In genomic region chr19:46670691-46671090, GRCm38 (mm10) we compare ENCODE assay signal across 9 mouse cellular contexts. TPM values are rescaled to one million over a fixed set of nuclear protein-coding genes. Genes with fewer than 3 reads are reported as not detected.
A peak's percentile ranks its signal among the peaks of the same experiment; 100 is the strongest.
DNase-seq lines count a peak whose midpoint lies in the region; ATAC-seq and TF ChIP-seq lines count a peak whose summit lies in the region.
"Had no signal": no experiment of that assay in that cellular context is flagged by ENCODE, and none has a peak within 500 bp of the region (broad histone marks: within the 10 kb centered on the region; RNA-seq: fewer than 3 reads in every experiment).

No protein-coding gene starts in this region.

- peak; percentile 60 for DNase-seq in adrenal gland, adult 18-20 months (ENCODE audit: low spot score in 2 of 2)
- no peak for DNase-seq in adrenal gland, adult 8-10 months
- DNase-seq in adrenal gland, postnatal 14 days: peak; percentile 77
- peak; percentile 68 to 71 for DNase-seq in heart, postnatal 36 days
- DNase-seq in layer of hippocampus, postnatal 36 days: peak; percentile 52 to 63
- peak; percentile 64 for DNase-seq in midbrain, embryonic 10.5 days (ENCODE audit: low spot score)
- DNase-seq in spleen, adult 2 months (ENCODE audit: low read depth in 1 of 2, low spot score in 2 of 2): peak; percentile 15 to 59

- no peak overlapping the region for H3K9ac ChIP-seq in embryonic facial prominence, embryonic 15.5 days
- H3K9ac ChIP-seq: limb, embryonic 15.5 days had no signal

- TF ChIP-seq POLR2A in spleen, adult 2 months (IDR thresholded peaks at IDR 0.05; ENCODE audit: low read depth, low read length): no peak

- H3K36me3 ChIP-seq in embryonic facial prominence, embryonic 15.5 days: no peaks in the 10 kb centered on the region
- H3K36me3 ChIP-seq in midbrain, embryonic 10.5 days: no peaks in the 10 kb centered on the region
- H3K36me3 ChIP-seq in spleen, adult 2 months (ENCODE audit: control insufficient read depth, insufficient read depth, low read length): no peaks in the 10 kb centered on the region
- H3K36me3 ChIP-seq: limb, embryonic 15.5 days had no signal

- H3K4me2 ChIP-seq in embryonic facial prominence, embryonic 15.5 days (replicated peaks): no peak overlapping the region
- H3K4me2 ChIP-seq: limb, embryonic 15.5 days had no signal

- H3K4me1 ChIP-seq in embryonic facial prominence, embryonic 15.5 days: 0 out of 2 replicates have a peak, but pooled peaks cover 1% of the 10 kb centered on the region
- peaks cover 6% of the 10 kb centered on the region for H3K4me1 ChIP-seq in midbrain, embryonic 10.5 days
- H3K4me1 ChIP-seq in spleen, adult 2 months (ENCODE audit: control insufficient read depth, insufficient read depth, insufficient read length): no peaks in the 10 kb centered on the region
- H3K4me1 ChIP-seq: limb, embryonic 15.5 days had no signal

- 20% methylated on average over 13 of the region's 13 CpGs for WGBS in embryonic facial prominence, embryonic 15.5 days
- WGBS in midbrain, embryonic 10.5 days: 32% methylated on average over 13 of the region's 13 CpGs
- WGBS in spleen, adult 2 months: 42% methylated on average over 13 of the region's 13 CpGs

- H3K27me3 ChIP-seq in embryonic facial prominence, embryonic 15.5 days: peaks cover 10% of the 10 kb centered on the region; the same call in 1 of the 2 replicates
- H3K27me3 ChIP-seq in midbrain, embryonic 10.5 days (ENCODE audit: low read depth, poor library complexity, severe bottlenecking): peaks cover 7% of the 10 kb centered on the region; the same call in 1 of the 2 replicates
- H3K27me3 ChIP-seq in spleen, adult 2 months (ENCODE audit: control insufficient read depth, insufficient read depth, low read length): no peaks in the 10 kb centered on the region

- H3K4me3 ChIP-seq in embryonic facial prominence, embryonic 15.5 days (replicated peaks): no peak overlapping the region
- no peak overlapping the region for H3K4me3 ChIP-seq in midbrain, embryonic 10.5 days
- no peak overlapping the region for H3K4me3 ChIP-seq in spleen, adult 2 months (ENCODE audit: extremely low read depth, insufficient read depth, insufficient read length)
- H3K4me3 ChIP-seq: limb, embryonic 15.5 days had no signal

- TF ChIP-seq CTCF in spleen, adult 2 months (IDR thresholded peaks at IDR 0.05; ENCODE audit: extremely low read depth, insufficient read depth, insufficient read length, insufficient replicate concordance): peak; percentile 95

- no peaks in the 10 kb centered on the region for H3K9me3 ChIP-seq in embryonic facial prominence, embryonic 15.5 days (replicated peaks)
- no peaks in the 10 kb centered on the region for H3K9me3 ChIP-seq in midbrain, embryonic 10.5 days (replicated peaks)
- H3K9me3 ChIP-seq: limb, embryonic 15.5 days had no signal

- intact Hi-C loops in heart, postnatal 36 days (cut with DNase I): loop anchor here (1.0 to 5.0 kb wide), 4 partner anchors 70 to 322 kb away; no protein-coding TSS in a partner anchor

- 0 out of 2 replicates have a peak, but pooled peaks have one; percentile 65 for ATAC-seq in embryonic facial prominence, embryonic 15.5 days (ENCODE audit: insufficient number of reproducible peaks, low FRiP score, low TSS enrichment, low read depth)

- no peak overlapping the region for H3K27ac ChIP-seq in embryonic facial prominence, embryonic 15.5 days (replicated peaks)
- H3K27ac ChIP-seq in midbrain, embryonic 10.5 days (replicated peaks): no peak overlapping the region
- H3K27ac ChIP-seq in spleen, adult 2 months (ENCODE audit: insufficient read depth, low read length): no peak overlapping the region
- H3K27ac ChIP-seq: limb, embryonic 15.5 days had no signal

RNA-seq across cellular contexts. Expression of gene Cyp17a1, which starts 2.3 kb away (rescaled TPM):
- 1 to 10 TPM; 2.1 to 4.8 TPM for total RNA-seq in adrenal gland, adult 18-20 months (2021)
- 1 to 10 TPM; 1.7 to 3.9 (median 3.1) TPM for total RNA-seq in adrenal gland, adult 8-10 months (2022)
- 10.6 and 12.0 TPM in 2 replicates for total RNA-seq in adrenal gland, postnatal 14 days (2021)
- 1.1 and 2.3 TPM in 2 replicates for polyA plus RNA-seq in embryonic facial prominence, embryonic 15.5 days (2015; fragmentation: Nextera tagmentation; extraction: Ambion mirVana)
- not detected for total RNA-seq in heart, postnatal 36 days (2021)
- not detected for total RNA-seq in layer of hippocampus, postnatal 36 days (2021)
- not detected in 2 replicates for polyA plus RNA-seq in midbrain, embryonic 10.5 days (2016; fragmentation: Nextera tagmentation; extraction: Ambion mirVana)
- polyA plus RNA-seq in spleen, adult 2 months (2012; rRNA removed): 0.12 and 0.14 TPM in 2 replicates

RNA-seq across cellular contexts. Expression of gene Borcs7, which starts 19.0 kb away (rescaled TPM):
- 10 to 100 TPM; 11.4 to 13.4 TPM for total RNA-seq in adrenal gland, adult 18-20 months (2021)
- 10 to 100 TPM; 14.9 to 18.6 (median 17.1) TPM for total RNA-seq in adrenal gland, adult 8-10 months (2022)
- total RNA-seq in adrenal gland, postnatal 14 days (2021): 15.2 and 15.8 TPM in 2 replicates
- 14.9 and 16.3 TPM in 2 replicates for polyA plus RNA-seq in embryonic facial prominence, embryonic 15.5 days (2015; fragmentation: Nextera tagmentation; extraction: Ambion mirVana)
- 1 to 10 TPM; 9.3 to 9.5 TPM for total RNA-seq in heart, postnatal 36 days (2021)
- 10 to 100 TPM; 20.6 to 22.0 TPM for total RNA-seq in layer of hippocampus, postnatal 36 days (2021)
- 14.2 and 17.4 TPM in 2 replicates for polyA plus RNA-seq in midbrain, embryonic 10.5 days (2016; fragmentation: Nextera tagmentation; extraction: Ambion mirVana)
- 2.3 and 2.4 TPM in 2 replicates for polyA plus RNA-seq in spleen, adult 2 months (2012; rRNA removed)

RNA-seq across cellular contexts. Expression of gene As3mt, which starts 36.6 kb away (rescaled TPM):
- 10 to 100 TPM; 90.0 to 92.7 TPM for total RNA-seq in adrenal gland, adult 18-20 months (2021)
- 100 to 1,000 TPM; 111 to 133 (median 121) TPM for total RNA-seq in adrenal gland, adult 8-10 months (2022)
- 58.7 and 68.2 TPM in 2 replicates for total RNA-seq in adrenal gland, postnatal 14 days (2021)
- polyA plus RNA-seq in embryonic facial prominence, embryonic 15.5 days (2015; fragmentation: Nextera tagmentation; extraction: Ambion mirVana): 25.1 TPM in 2 replicates
- total RNA-seq in heart, postnatal 36 days (2021): 10 to 100 TPM; 88.6 to 96.2 TPM
- total RNA-seq in layer of hippocampus, postnatal 36 days (2021): 10 to 100 TPM; 21.3 to 22.4 TPM
- 30.0 and 32.4 TPM in 2 replicates for polyA plus RNA-seq in midbrain, embryonic 10.5 days (2016; fragmentation: Nextera tagmentation; extraction: Ambion mirVana)
- polyA plus RNA-seq in spleen, adult 2 months (2012; rRNA removed): 5.6 and 6.0 TPM in 2 replicates
